Mouse (Mus musculus): ENCODE results near the gene Spns1.
"Not testable (repeated sequence)": the region's sequence is repeated elsewhere in the genome, so short reads cannot be mapped to it uniquely, and the experiment has no call there.

Gene Spns1

GRCm38 (mm10) chr7:126338906-126339305, 38.3 kb downstream of the Spns1 start:
- no peak for DNase-seq (ENCODE audit: low spot score)

- DNase-seq (ENCODE audit: low spot score), result no peak
Measured at GRCm38 (mm10) chr7:126335556-126335955, 41.7 kb downstream of the Spns1 start.

GRCm38 (mm10) chr7:126332691-126333090, 44.6 kb downstream of the Spns1 start:
- no peak for DNase-seq (ENCODE audit: low spot score)

GRCm38 (mm10) chr7:126330693-126331092, 46.6 kb downstream of the Spns1 start:
- no peak for DNase-seq (ENCODE audit: low spot score)

GRCm38 (mm10) chr7:126329907-126330645, 47.2 kb downstream of the Spns1 start:
- DNase-seq (ENCODE audit: low spot score), result no peak

- DNase-seq (ENCODE audit: low spot score), result not testable (repeated sequence)
Measured at GRCm38 (mm10) chr7:126328848-126329247, 48.4 kb downstream of the Spns1 start.

- not testable (repeated sequence) for DNase-seq (ENCODE audit: low spot score)
Measured at GRCm38 (mm10) chr7:126325576-126326273, 51.5 kb downstream of the Spns1 start.

GRCm38 (mm10) chr7:126324791-126325190, 52.5 kb downstream of the Spns1 start:
- no peak for DNase-seq (ENCODE audit: low spot score)

- DNase-seq (ENCODE audit: low spot score), result peak; percentile 77
Measured at GRCm38 (mm10) chr7:126323729-126324128, 53.5 kb downstream of the Spns1 start.
